Mouse (Mus musculus) c-Kit-positive CD71-positive TER-119-negative erythroid progenitor cells, embryonic 14.5 days (primary cell): ENCODE results near the gene Sertad3.

Experiments used
- DNase-seq: peaks from one replicate; pipeline ENCODE4 v3.0.0-alpha.2; 2013; ENCODE audit warnings: low read depth

Gene Sertad3

GRCm38 (mm10) chr7:27473156-27473834, at the start of gene Sertad3:
Gene Sertad3, plus strand, starts transcription at chr7:27473768.
- peak; percentile 95 for DNase-seq

DNA sequence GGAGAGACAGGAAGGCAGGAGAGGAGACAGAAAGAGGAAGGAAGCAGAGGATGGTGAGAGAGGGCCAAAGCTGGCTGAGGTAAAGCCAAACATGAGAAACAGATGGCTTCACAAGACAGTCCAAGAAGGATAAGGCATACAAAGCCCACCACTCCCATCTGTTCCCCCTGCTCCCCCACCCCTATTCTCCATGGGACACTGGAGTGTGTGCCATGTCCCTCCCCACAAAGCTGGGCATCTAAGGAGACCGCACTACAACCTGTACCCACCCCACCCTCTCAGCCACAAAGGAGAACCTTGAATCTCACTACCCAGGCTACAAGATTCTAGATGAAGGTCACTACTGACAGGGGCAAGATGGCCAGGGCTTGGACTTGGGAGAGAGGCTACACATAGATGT, 46.2 kb upstream of the Sertad3 start:
- no peak for DNase-seq

GRCm38 (mm10) chr7:27428002-27428401, 45.6 kb upstream of the Sertad3 start:
- DNase-seq: no peak

GRCm38 (mm10) chr7:27429135-27429534, 44.4 kb upstream of the Sertad3 start:
- DNase-seq: no peak

- DNase-seq: no peak
These were observed 40.2 kb upstream of the Sertad3 start for GRCm38 (mm10) chr7:27433349-27433748.

- no peak for DNase-seq
These were observed 39.8 kb upstream of the Sertad3 start for GRCm38 (mm10) chr7:27433794-27434193.

DNA sequence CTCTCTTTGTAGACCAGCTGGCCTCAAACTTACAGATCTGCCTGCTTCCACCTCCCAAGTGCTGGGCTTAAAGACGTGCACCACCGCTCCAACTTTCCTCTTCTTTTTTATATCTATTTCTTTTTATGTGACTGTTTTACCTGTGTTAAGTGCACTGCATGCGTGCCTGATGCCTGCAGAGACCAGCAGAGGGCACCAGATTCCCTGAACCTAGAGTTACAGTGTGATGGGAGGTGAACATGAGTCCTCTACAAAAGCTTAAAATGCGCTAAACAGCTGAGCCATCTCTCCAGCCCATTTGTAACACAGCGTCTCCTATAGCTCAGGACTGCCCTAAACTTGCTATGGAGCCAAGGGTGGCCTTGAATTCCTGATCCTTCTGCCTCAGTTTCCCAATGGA, 36.0 kb upstream of the Sertad3 start:
- no peak for DNase-seq

GRCm38 (mm10) chr7:27440014-27440413, 33.6 kb upstream of the Sertad3 start:
- no peak for DNase-seq

GRCm38 (mm10) chr7:27446051-27446450, 27.5 kb upstream of the Sertad3 start:
- no peak for DNase-seq

GRCm38 (mm10) chr7:27446521-27447418, 26.8 kb upstream of the Sertad3 start:
- no peak for DNase-seq

GRCm38 (mm10) chr7:27447419-27448286, 25.9 kb upstream of the Sertad3 start, which contains the start of the genes Sptbn4 and Blvrb:
Gene Sptbn4, minus strand, starts transcription at chr7:27447686.
Gene Blvrb, plus strand, starts transcription at chr7:27447978.
- DNase-seq: peak; percentile 100

GRCm38 (mm10) chr7:27448421-27449206, 25.0 kb upstream of the Sertad3 start:
- peak; percentile 93 for DNase-seq

- DNase-seq: peak; percentile 73
These were observed 24.2 kb upstream of the Sertad3 start for GRCm38 (mm10) chr7:27449256-27449862.

GRCm38 (mm10) chr7:27451359-27451758, 22.2 kb upstream of the Sertad3 start:
- DNase-seq: no peak

DNA sequence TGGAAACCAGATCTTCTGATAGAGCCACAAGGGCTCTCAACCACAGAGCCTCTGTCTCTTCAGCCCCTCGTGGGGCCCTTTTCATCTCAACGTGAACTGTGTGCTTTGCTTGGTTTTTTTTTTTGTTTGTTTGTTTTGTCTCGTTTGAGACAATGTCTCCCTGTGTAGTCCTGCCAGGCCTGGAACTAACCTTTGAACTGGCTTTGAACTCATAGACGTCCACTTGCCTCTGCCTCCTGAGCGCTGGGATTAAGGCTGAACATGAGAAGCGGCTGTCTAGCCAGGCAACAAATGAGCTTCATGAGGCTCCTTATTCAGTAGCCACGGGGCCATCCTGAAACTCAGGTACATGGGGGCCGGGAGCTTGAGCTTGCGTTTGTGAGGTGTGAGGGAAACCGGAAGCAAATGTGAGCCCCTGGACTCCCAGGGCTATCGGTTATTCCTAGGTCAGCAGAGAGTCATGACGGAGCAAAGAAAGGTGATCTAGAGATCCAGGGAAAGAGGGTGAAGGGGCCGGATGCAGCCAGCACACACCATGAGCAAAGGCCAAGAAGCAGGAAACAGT, 21.3 kb upstream of the Sertad3 start:
- DNase-seq: no peak

GRCm38 (mm10) chr7:27454461-27455121, 19.0 kb upstream of the Sertad3 start:
- DNase-seq: no peak

DNA sequence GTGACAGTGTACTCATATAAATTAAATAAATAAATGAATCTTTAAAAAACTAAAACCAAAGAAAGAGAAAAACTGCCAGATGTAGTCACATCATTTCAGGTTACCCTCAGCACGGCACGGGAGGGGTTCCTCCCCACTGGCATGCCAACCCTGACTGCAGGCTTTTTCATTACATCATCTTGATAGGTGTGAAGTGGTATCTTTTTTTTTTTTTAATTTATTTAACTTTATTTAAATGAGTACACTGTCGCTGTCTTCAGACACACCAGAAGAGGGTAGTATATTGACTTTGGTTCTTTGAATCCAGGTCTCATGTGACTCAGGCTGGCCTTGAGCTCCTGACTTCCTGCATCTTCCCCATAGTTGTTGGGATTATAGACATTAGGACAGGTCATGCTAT, 18.3 kb upstream of the Sertad3 start:
- DNase-seq: no peak

- no peak for DNase-seq
These were observed 15.0 kb upstream of the Sertad3 start for GRCm38 (mm10) chr7:27458614-27459013.

DNA sequence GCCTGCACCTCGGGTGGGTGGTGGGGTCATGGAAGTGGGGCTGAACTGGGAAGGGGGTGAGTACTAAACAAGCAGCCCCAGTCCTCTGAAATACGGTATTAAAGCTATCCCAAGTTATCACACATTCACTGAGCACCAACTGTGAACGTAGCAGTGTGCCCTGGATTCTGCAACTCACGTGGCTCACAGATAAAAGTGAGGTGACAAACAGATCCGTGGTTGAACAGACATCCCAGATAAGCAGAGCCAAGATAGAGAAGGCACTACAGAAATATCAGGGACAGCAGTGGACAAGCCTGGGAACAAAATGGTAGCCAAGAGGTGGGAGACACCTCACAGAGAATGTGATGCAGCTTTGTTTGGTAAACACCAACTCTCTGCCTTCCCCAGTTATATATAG, 13.9 kb upstream of the Sertad3 start:
- no peak for DNase-seq

DNA sequence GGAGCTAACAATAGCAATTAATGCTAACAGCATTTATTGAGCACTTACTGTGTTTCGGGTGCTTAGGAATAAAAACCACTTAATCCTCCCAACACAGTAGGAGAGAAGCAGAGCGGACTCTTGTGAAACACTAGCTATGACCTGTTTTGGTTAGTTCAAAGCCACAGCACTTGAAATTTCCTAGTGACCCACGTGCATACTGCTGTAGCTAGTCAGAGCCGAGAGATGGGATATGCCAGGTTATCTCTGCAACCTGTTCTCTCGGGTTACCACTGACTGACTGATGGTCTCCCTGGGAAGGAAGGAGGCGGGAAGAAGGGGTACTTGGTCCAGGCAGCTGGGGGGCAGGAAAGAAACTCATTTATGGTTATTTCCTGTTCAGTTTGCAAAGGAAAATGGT, 13.1 kb upstream of the Sertad3 start:
- DNase-seq: no peak
